Mouse (Mus musculus) c-Kit-positive CD71-negative TER-119-negative erythroid progenitor cells, embryonic 14.5 days (primary cell): Measurements from ENCODE around the gene Kirrel3.

Experiments
- DNase-seq: peaks from one replicate; pipeline ENCODE4 v3.0.0-alpha.2; 2013; ENCODE audit warnings: low read depth

Kirrel3 gene

DNA sequence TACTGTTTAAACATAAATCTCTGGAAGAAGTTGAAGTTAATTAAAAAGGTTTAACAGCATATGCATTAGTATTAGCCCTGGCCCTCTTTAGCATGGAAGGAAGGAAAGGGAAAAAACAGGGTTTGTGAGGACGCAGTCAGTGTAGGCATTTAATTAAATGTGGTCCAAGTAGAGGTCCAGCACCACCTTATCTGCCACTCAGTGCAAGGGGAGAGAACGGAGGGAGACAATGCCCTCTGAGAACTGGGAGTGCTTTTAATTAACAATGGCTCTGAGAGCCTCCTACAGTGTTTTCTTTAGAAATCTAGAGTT is 339.4 kb downstream of the Kirrel3 start:
- no peak for DNase-seq

DNA sequence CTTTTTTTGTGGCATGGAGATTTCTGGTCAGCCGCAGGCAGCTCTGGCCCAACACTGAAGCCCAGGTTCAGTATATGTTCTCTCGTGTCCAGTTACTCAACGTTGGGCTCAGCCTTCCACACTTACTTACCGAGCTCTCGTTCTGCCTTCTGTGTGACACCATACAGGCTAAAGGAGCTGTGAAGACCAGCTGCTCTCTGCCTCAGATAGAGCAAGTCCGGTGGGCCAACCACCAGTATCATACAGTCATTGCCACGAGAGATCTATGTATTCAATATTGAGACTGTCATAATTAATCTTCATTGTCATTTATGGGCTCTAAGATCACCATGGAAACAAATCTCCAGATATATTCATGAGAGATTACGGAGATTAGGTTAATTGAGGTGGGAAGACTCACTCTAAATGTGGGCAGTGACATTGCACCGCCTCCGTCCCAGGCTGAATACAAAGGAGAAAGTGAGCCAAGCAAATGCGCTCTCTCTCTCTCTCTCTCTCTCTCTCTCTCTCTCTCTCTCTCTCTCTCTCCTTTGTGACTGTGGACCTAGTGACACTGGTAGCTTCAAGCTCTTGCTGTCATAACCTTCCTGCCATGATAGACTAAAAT is 339.8 kb downstream of the Kirrel3 start:
- DNase-seq = no peak

DNA sequence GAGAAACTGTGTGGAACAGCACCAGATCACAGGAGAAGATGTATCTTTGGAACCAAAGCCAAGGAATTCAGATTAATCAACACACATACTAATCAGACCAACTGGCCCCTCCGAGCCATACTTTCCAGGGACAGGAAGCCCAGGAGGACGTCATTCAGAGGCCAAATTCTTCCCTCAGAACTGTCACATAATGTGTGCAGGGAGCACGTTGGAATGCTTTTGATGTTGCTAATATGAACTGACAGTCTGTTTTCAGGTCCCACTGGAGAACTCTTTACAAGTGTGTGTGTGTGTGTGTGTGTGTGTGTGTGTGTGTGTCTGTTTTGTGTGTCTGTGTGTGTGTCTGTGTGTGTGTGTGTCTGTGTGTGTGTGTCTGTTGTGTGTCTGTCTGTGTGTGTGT is 345.0 kb downstream of the Kirrel3 start:
- DNase-seq = no peak

DNA sequence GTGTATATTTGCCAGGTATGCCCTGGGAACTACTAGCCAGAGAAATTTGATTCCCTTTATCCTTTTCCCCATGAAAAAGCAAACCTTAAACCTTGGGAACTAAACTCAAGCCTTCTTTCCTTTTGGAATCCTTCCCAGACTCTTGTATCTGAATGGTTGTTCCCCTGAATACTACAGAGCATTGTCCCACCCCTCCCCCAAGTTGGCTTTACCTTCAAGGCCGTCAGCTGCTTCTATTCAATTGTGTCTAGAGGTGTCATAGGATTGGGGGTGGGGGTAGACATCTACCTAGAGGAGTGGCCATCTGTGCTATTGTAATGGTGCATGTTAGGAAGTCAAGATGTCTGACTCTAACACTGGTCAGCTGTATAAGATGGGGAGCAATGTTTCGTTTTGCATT is 351.1 kb downstream of the Kirrel3 start:
- DNase-seq = no peak

DNA sequence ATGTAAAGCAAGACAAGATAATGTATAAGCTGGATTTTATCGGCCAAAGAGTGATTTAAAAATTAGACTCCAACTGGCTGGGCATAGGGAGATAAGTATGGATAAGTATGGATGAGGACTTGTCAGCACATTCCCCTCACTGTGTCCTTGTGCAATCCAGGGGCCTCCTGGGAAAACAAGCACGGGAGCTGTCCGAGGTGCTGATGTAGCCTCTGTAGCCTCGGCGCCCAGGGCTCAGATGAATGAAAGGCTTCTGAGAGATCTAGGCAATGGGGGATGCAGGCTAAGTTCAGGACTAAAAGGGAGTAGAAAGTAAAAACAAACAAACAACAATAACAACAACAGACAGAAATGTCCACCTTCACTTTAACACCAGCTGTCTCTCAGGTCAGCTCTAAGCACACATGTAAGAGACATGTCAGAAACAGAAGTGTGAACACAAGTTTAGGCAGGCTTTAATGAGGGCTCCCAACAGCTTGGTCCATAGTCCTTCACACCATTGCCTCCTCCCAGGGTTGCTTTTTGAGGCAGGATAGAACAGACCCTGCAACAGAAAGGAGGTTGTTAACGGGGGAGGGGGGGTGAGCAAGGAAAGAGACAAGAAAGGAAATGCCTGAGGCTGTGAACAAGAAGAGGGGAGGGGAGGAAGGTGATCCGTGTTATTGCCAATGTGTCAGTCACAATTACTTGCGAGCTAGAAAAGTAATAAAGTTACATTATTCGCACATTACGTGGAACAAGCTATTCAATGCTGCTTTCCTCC is 352.2 kb downstream of the Kirrel3 start:
- no peak for DNase-seq

DNA sequence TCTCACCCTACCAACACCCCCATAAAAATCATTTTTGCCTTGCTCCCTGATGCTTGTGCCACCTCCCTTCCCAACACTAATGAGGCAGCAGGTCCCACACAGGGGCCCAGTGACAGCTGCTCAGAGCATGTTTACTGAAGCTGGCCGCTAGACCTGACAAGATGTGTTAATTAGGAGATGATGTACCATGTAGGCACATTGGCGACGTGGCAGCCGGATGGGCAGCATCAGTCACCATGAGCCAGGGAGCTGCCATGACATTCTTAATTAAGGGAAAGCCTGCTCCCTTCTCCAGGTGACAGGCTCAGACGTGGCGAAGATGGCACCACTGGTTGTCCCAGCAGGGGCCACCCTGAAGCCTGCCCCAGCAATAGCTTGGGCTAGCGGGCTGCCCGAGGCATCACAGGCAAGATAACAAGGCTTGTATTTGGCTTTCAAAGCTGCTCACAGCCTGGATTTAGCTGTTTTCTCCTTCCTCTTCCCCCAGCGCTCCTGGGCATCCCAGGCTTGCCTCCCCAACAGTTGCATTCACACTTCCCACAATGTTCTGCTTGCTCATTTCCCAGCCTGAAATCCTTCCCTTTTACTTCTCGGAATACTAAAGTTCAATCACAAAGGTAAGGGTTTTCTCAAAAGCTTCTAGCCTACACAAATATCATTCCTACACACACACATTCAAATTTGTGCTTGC is 357.7 kb downstream of the Kirrel3 start:
- DNase-seq = no peak

DNA sequence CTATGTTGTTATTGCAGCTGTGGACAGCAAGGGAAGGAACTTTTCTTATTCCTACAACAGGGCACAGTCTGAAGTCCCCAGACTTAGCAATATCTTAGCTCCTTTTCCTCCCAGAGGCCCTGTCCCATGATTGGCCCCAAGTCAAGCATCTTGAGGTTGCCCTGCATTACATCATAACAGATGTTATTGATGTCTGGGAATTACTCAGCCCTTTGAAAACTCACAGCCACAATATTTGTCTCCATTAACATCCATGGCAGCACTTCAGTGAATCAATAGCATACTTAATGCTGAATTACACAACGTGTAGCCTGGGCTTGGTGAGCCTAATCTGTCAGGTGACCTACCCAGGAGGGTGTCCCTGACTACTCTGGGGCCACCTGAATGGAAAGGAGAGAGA is 360.7 kb downstream of the Kirrel3 start:
- DNase-seq = no peak

DNA sequence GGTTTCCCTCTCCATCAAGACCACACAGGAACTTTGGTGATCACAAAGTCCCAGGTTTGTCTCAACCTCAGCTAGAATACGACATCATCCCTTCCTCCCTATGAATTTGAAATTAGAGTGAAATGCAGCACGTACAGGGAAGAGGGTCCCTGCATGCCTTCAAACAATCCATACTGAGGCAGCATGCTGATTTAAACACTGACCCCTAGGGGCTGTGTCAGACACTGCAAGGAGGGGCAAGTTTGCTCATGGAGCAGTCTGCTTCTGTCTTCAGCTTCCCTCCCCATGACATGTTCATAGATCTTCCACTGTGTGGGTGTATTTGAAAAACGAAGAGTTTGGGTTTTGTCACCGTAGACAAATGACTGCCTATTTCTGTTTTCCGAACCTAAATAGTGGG is 362.0 kb downstream of the Kirrel3 start:
- DNase-seq = no peak

DNA sequence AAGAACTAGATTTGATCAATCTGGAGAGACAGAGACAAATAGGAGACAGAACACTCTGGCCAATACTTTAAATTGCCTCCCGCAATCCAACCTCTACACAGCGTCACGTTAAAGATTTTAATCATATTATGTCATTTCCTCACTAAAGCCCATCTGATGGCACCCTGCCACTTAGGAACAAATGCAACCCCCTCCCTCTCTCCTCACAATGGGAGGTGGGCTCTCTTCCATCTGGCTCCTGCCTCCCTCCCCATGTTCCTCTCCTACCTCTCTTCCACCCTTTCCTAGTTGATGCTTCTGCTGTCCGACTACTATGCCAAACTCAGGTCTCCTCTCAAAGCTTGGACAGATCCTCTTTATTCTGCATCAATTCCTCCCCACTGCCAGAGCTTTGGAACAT is 365.4 kb downstream of the Kirrel3 start:
- no peak for DNase-seq

DNA sequence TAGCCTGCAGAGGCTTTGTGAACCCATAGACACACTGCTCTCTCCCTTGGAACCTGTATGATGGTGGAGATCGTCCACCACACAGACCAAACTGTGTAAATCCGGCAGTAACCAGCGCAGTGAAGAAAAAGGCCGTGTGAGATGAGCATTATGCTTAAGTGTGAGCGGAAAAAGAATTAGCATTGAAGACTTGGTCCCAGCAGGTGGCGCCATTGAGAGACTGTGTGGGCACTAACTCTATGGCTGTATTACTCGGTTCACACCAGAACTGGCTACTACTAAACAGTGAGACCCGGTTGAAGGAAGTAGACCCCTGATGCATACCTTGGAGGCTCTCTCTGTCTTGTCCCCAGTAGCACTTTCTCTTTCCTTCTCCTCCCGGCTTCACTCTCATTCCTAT is 371.9 kb downstream of the Kirrel3 start:
- DNase-seq = no peak

DNA sequence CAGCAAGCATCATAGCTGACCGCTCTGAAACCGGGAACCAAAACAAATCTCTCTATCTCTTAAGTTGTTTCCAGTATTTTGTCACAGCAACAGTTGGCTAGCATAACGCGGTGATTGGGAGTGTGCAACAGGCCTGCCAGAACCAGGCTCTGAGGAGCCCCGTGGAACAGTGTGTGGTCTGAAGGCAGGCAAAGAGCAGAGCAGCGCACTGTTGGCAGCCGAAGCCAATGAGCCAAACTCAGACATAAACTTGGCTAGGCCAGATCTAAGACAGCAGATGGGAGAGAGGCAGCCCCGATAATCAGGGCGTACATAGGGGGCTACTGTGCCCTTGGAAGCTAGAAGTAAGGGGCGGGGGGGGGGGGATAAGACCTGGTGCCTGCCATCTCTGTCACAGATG is 372.4 kb downstream of the Kirrel3 start:
- DNase-seq = no peak

DNA sequence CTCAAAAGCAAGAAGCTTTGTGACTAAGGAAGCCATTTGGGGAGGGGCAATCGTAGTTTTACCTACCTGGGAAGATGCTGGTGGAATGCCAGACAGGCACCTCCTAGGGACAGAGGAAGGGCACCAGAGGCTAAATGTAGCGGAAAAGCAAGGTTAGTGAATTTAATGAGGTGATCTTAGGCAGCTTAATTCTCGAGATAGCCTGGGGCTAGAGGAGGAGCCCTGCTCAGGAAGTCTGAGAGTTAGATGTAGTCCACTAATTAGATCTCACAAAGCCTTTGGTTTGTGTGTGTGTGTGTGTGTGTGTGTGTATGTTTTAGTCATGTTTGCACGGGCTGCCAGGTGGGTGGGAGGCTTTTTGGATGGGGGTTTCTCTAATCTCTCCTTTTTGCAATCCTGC is 375.2 kb downstream of the Kirrel3 start:
- DNase-seq = no peak

DNA sequence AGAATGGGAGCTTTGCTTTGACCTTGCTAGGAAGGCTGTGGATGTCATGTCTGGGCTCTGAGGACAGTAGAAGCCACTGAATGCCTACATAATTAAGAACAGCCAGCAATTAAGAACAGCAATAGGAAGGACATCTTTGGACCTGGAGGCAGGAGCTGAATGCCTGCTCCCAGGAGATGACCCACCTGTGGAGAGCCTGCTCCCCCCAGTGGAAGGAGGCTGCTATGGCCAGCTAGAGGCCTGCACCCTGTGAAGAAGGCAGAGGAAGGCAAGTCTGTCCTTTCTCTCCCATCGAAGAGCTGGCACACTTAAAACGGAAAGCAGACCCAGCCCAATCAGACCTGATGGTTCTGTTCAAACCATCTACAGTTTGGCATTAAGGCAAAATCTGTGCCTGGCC is 376.1 kb downstream of the Kirrel3 start:
- DNase-seq = no peak

DNA sequence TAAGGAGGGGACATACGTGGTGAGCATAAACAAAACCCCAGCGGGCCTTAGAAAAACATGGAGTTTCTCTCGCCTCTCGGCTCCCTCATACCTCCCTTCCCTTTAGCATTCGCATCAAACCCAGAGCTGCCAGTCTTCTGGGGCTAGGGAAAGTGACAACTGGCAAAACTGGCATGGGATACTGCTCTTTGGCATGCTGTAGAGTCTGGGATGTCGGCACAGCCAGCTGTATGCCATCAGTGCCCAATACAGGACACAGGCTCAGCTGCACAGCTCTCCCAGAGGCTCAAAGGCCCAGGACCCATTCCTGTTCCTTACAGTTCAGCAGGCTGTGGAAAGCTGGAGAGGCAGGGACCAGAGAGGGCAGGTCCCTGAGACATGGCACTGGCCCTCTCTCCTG is 379.9 kb downstream of the Kirrel3 start:
- no peak for DNase-seq

DNA sequence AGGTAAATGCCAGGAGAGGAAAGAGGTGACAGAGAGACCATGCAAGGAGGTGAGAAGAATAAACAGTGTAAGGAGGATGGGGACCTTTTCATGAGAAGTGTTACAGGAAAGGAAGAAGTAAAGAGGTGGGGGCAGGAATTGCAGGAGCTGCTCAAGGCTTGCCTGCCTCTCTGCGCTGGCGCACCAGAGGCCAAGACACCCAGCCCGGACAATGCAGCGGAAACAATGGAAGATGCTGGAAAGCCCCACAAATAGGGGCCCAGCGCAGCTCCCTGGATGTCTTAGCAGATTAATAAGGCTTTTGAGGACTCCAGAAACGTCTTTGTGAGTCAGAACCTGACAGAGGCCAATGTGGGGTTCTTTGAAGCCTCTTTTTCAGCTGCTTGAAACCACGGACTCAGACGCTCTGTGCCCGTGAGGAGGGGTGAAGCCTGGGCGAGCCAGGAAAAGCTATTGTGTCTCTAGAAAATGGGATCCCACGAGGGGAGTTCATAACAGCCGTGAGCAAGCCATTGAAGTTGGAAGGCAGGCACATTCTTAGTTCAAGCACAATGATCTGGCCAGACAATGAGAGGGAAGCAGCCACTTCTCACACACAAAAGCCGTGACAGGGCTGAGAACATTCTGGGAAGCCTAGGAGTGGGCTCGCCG is 385.7 kb downstream of the Kirrel3 start:
- DNase-seq = no peak

DNA sequence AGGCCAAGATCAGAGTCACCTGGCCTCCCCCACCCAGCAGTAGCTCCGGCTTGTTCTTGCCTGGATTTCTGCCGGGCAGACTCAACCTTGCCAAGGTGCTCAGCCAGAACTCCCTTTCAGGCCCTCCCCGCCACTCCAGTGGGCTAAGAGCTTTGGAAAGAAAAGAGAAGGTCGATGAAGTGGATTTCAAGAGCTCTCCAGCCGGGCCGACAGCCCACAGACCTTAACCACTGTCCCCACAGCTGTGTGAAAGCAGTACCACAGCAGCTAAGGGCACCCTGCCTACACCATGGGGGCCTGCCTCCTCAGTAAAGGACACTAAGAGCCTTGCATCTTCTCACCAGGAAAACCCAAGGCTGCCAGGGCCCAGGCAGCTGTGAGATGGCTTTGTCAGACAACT is 389.5 kb downstream of the Kirrel3 start:
- no peak for DNase-seq

DNA sequence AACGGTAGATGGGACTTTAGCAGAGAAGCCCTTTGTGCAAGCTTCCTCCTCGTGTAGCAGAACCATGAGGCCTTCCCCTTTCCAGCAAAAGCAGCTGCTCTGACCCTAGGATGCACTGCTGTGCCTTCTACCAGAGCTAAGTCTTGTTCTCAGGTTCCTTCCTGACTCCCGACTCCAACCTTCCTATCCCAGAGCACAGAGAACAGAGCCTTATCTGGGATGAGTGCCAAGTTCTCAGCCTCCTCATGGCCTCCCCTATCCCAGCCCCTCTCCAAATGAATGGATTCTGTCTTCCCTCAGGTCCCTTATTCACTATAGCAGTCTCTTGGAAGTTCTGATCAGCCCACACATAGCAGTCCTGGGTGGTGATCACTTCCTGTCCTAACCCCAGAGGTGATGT is 391.5 kb downstream of the Kirrel3 start:
- no peak for DNase-seq

DNA sequence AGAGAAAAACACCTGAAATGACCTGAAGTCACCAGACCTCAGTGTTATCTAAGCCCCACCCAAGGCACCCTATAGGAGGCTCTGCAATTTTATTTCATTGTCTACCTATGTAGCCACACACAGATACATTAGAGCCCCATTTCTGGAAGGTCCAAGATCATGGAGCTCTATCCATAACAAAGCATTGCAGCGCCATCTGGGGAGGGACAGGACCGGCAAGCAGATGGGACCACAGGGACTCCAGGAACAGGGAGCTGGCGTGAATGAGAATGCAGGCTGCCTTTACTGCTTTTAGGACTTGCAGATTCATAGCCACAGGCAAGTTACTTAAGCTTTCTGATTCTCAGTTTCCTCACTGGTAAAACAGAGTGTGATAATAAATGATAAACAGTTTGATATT is 392.1 kb downstream of the Kirrel3 start:
- DNase-seq = no peak

DNA sequence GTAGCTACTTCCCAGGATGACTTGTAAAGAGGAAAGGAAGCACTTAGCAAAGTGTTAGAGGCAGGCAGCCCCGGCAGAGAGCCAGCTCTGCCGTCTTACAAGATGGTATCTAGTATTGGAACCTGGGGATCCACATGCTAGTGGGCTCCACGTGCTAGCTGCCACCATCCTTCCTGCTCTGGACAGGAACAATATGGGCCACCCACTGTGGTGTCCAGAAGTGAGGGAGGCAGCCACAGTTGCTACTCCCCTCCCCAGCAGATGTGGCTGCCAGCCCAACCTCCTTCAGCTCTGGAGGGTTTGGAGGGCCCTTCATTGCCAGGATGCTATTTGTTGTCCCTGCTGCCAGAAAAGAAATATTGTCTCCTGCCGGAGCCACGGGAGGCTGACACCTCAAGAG is 396.1 kb downstream of the Kirrel3 start:
- no peak for DNase-seq

DNA sequence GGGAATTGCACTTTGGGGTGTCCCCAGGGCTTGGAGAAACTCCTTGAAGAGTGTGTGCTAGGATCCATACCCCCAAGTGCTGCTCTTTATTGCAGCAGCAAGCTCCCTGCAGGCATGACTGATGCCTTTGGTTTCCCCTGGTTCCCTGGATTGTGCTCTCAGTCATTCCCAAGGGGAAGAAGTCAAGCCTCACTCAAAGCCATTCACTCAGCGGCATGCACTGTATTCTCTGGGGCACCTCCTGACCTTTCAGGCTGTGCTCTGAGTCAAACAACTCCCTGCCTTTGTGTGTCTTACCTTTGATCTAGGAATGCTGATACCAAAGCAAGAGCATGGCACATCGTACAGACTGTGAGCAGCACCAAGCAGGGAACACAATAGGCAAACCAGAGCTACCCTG is 396.5 kb downstream of the Kirrel3 start:
- DNase-seq = no peak

DNA sequence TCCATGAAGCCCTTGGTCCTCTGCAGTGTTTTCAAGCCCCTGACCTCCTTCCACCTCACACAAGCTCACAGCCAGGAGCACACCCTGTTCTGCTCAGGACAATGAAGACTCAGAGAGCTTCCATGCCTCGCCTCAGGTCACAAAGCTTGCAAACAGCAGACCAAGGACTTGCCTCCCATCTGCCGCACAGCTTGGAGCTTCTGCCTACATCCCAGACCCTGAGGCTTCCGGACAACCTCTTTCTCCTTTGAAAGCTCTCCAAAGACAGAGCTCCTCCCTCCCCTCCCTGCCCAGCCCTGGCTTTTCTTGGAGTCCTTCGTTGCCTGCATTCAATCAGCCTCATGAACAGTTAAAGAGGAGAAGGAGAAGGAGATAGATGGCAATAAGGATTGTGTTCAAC is 397.4 kb downstream of the Kirrel3 start:
- no peak for DNase-seq

DNA sequence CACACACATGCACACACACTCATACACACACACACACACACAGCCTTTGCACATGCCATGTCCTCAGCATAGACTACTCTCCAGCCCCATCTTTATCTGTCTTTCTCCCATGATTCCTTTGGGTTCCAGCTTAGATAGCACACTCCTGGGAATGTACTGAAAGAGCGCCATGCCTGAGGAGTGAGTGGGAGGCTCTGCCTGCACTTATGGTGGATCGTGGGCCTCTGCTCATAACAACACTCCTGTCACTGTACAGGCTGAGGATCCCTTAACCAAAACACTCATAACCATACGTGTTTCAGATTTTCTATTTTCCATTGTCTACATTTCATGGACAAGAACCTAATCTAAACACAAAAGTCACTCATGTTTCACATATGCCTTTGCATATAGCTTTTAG is 398.6 kb downstream of the Kirrel3 start:
- DNase-seq = no peak

DNA sequence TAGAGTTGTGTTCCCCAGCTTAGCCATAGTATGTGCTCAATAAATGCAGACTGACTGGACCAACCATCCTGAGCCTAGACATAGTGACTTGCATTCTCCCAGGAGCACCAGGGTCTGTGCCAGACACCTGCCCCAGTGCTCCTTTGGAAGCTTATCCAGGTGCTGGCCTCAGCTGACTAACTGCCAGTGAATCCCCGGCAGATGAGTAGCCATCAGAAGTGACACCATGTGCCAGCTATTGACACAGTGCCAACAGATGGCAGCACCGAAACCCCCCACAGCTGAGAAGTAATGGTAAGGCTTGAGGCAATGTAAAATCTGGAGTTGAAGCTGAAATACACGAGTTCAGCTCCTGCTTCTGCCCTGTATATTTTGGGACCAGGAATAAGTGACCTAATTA is 399.2 kb downstream of the Kirrel3 start:
- DNase-seq = no peak
